Mouse (Mus musculus) adrenal gland, adult 8-10 months (tissue): ENCODE measurements around the gene Arhgap42. TPM values are rescaled to one million over a fixed set of nuclear protein-coding genes. Genes with fewer than 3 reads are reported as not detected.
A peak's percentile ranks its signal among the peaks of the same experiment; 100 is the strongest.

ENCODE experiments used
- DNase-seq: peaks from one replicate; pipeline ENCODE4 v3.0.0; 2022
- total RNA-seq, 4 experiments: library from RNA; stranded (reverse); gene quantifications; 2 replicates each; pipeline ENCODE4 v1.2.4; 2022

Gene Arhgap42
- total RNA-seq, 4 experiments from 2014 or later, result 20.5 to 41.4 (median 27.8) TPM

DNA sequence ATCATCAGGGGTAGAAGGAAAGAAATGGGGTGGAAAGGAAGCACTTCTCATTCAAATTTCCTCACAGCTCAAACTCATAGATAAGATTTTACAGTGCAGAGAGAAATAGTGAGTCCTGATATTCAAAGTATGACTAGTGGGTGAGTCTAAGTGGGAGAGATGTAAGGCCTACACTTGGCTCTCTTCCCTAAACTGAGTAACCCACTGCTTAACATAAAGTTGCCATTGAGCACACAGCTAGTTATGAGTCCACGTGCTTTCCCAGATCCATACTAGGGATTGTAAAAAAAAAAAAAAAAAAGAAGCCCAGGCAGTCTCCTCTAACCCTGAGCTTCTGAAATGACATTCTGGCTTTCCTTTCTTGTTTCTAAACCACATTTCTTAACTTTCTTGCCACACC lies 96.8 kb downstream of the Arhgap42 start:
- DNase-seq, result no peak

DNA sequence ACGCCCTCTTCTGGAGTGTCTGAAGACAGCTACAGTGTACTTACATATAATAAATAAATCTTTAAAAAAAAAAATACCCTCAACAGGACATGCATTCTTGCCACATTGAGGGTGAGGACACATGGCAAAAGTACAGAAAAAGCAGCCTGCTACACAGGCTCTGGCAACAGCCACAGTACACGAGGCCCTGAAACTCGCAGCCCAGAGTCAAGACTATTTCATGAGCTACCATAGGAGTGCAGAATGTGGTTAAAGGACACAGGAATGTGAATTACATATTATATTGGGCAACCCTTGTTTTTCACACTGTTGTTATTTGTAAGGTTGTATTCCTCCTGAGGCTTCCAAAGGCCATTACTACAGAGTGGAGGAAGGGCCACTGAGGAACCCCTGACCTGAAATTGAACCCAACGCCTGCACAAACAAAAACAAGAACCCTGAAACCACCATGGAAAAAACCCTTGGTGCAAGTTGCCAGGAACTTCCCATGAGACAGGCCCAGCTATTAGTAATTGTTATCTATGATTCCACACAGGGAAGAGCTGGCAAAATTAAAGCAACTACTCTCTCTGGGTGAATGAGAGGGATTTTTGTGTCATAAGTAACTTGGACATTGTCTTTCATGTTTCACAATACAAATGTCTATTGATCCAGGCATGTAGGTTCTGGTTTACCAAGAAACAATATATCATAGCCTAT lies 109.8 kb downstream of the Arhgap42 start:
- DNase-seq, result no peak

DNA sequence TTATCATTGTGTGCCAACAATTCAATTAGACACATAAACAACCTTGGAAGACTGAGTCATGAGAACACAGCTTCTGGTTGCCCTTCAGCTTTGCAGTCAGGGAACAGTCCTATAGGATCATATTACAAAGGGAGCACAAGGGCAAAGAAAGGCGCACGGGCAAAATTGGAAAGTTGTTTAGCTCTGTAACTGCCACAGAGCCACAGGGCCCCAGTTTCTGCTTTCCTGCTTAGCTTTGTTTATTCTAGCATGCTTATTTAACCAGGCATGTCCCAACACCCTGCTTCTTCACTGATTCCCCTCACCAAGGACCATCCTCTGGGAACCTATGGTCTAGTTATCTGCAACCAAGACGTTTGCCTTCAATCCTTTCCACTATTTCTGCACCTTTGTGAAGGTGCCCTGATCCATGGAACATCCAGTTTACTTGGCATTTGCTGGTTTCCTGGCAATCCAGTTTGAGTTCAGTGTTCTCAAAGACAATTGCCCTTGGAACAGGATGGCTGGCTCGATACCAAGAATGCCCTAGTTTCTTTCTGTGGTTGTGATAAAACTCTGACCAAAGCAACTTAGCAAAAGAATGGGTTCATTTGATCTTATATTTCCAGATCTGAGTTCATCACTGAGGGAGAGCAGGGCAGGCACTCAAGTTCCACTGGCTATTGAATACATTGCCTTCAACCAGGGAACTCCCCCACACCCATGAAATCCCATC lies 111.7 kb downstream of the Arhgap42 start:
- peak; percentile 58 for DNase-seq

DNA sequence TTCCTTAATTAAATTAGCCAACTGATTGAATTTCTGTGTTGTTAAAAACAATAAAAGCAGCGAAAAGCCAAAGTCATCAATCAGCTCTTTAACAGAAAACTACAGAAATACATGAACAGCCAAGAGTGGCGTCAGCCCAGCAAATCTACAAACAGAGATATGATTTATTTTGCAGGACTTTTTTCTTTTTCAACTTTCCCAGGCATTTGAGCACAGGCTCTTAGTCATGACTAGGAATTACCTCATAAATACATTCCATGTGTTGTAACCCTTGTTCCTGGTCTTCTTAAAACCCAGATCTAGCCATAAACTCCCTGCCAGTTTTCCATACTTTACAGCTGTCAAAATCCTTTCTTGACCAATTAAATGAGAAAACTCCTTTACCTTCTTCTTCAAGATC lies 114.7 kb downstream of the Arhgap42 start:
- DNase-seq, result no peak

DNA sequence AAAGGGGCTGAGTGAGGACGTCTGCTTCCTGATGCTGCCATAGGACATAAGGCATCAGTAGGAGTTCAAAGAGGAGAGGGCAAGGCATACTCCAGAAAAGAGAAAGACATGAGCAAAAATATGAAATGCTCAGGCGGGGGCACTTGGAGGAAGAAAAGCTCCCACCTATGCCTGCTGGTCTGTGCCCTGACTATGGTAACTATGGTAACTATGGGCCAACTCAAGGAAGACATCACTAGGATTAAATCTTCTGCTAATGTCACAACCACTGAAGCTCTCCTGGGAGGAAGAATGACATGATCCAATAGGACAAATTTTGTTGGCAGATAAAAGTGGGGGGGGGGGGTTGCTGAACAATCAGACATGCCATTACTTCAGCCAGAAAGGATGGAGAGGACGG lies 124.6 kb downstream of the Arhgap42 start:
- DNase-seq, result no peak

DNA sequence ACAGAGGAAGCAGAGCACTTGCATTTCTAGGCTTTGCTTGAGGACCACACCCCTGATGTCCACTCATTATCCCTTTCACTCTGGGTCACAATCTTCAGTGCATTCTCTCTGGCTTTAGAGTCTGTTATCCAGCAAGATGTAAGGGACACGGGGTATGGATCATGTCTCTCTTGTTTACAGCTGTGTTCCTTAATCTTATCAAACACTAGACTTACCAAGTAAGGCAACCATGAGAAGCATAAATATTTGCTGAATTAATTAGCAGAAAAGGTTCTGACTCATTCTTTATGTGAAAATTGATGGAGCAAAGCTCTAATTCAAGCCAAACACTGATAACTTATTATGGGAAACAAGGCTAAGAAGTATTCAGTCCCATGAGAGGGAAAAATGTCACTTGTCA lies 125.1 kb downstream of the Arhgap42 start:
- DNase-seq, result no peak

DNA sequence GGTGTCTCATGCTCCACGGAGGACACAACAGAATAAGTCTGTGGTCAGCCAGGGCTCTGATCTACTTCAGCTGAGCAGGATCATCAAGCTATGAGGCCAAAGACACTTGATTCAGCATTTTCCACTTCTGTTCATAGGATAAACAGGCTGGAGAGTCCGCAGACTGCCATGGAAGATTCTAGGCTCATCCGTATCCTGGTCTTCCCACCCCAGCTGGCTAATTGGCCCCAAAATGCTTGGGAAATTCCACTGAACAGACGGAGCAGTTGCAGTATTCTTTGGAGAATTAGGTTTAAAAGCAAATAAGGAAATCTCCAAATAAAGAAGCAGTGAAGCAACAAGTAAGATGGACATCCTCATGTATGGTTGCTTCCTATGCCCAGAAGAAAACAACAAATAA lies 126.0 kb downstream of the Arhgap42 start:
- DNase-seq, result no peak

DNA sequence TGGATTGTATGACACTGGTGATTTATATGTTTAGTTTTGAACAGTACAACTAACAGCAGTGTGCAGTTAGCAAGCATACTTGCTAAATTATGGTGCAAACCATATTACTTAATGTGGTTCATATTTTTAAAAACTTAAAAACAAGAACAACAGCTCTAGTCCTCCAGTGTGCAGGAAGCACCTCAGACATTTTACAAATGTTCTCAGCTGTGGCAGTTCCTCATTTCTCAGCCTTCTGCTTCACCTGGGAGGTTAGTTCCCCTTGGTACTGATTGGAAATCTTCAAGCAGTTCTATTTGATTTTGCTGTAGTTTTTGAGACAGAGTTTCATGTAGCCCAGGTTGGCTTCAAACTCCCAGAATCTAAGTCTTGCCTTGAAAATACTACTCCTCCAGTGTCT lies 131.2 kb downstream of the Arhgap42 start:
- DNase-seq, result no peak

DNA sequence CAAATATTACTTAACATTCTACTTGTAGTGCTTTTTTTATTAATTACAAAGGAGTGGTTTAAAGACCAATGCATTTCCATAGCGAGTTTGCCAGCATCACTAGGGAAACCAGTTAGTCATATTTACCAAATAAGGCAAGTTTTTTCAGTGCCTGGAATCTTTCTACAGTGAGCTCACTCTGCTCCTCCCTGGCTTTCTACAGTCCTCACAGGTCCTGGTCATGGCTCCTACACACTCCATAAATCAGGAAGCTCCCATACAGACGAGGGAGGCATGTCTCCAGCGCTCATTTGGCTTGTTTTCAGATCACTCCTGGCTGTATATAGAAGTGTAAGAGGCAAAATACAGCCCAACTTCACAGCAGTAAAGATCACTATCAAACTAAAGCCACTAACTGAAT lies 134.1 kb downstream of the Arhgap42 start:
- no peak for DNase-seq

DNA sequence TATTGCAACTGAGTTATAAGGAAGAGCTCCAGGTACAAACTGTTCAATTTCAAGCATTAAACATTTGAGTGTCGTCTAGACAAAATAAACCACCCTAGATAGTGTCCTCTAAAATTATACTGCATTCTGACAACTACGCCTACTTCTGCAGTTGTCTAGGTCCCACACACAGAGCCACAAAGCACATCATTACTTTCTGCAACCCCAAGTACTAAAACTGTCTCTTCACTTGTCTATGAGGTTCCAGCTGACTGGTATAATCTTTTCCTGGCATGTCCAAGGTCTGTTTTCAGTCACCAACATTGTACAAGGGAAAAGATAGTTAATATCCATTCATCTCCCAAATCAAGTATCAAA lies 136.8 kb downstream of the Arhgap42 start:
- DNase-seq, result no peak

DNA sequence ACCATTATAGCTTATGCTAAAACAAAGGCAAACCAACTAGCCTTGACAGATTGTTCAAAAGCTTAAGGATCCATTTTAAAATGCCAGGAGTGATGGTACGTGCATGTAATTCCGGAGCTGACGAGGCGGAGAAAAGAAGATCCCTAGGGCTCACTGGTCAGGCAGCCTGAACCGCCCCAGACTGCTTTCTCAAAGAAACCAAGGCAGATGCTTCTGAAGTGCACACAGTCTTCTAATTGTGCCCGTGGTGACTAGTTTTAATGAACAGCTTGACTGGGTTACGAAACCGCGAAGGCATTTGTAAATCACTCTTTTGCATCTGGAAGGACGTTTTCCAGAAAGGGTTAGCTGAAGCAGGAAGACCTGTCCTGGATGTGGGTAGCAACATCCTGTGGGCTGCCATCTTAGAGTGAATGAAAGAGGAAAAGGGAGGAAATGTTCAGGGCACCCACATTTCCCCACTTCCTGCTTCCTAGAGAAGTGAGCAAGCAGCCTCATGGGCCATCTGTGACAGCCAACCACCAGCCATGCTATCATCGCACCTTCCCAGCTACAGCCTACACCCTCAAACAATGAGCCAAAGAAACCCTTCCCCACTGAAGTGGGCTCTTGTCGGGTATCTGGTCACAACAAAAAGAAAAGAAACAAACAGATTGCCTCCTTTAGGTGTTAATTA lies 137.3 kb downstream of the Arhgap42 start:
- DNase-seq, result no peak

DNA sequence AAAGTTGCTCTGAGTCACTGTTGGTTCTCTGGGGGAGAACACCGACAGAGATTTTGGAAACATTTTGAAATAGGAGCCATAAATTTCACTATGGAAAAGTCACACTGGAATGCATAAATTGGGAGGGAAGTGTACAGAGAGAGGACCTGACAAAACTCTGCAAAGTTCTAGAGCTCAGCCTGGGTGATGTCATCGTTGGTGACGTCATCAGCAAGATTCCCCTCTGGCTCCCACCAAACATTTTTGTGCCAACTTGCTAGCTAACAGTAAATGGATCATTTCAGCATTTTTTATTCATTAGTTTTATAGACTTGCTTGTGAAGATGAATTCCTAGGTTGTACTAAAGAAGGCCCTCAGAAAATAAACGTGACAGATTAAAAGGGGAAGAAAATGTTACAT lies 137.8 kb downstream of the Arhgap42 start:
- no peak for DNase-seq

DNA sequence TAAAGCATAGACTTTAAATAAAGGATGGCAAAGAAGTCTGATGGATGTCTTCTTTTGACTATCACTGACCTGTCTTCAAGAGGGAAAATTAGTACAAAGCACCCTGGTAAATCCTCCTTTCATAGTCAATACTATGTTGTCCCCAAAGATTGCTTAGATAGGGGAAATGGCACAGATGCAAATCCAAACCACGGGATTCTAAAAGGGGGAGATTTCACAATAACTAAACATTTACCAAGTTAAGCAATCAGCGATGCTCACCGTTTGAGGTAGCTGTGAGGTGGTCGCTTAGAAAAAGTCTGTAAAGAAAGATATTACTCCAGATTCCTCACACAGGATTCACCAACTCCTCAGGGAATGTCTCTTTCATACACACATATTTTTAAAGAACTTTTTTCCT lies 141.1 kb downstream of the Arhgap42 start:
- DNase-seq, result no peak

DNA sequence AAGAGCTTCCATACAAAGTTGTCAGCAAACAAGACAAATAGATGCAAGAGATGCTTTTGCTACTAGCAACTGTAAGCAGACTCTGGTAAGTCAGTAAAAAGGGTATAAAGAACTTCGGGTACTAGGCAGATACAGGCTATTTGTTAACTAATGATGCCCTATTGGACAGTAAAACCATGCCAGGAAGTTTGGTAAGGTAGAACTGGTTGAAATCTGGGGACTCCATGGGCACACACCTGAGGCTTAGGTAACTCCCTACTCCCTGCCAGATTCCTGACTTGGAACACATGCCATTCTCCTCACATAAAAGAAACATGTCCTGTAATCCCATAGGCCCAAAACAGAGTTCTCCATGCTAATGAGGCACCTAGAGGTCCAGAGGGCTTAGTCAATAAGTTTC lies 142.1 kb downstream of the Arhgap42 start:
- no peak for DNase-seq

DNA sequence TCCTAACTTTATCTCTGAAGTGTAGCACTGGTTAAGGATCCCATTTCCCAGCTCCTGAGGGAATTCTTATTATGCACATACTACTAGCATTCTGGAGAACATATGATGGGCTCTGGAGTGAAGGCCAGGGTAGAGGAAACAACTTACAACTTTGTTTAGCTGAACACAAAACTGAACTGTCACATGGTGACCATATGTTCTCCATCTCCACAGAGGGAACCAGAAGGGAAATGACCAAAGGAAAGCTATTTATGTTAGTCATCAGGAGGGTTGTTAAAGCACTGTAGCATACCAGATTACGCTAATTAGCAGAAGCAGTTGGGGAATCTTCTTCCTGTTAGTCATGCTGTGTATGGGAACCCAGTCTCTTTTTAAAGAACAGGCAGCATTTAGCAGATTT lies 145.8 kb downstream of the Arhgap42 start:
- DNase-seq, result no peak

DNA sequence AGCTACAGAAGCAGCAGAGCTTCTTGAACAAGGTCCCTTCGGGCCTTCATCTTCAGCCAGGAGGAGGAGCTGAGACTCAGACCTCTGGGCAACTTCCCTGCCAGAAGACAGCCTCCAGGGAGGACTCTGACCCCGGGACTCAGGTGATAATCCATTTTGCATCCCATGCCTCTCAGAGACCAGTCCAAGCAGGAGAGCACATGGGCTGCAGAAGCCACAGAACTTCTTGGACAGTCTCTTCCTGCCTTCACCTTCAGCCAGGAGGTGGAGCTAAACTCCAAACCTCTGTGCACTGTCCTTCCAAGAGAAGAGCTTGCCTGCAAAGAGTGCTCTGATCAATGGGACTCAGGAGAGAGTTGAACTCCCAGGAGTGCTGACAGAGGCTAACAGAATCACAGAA lies 155.5 kb downstream of the Arhgap42 start:
- peak; percentile 21 for DNase-seq

DNA sequence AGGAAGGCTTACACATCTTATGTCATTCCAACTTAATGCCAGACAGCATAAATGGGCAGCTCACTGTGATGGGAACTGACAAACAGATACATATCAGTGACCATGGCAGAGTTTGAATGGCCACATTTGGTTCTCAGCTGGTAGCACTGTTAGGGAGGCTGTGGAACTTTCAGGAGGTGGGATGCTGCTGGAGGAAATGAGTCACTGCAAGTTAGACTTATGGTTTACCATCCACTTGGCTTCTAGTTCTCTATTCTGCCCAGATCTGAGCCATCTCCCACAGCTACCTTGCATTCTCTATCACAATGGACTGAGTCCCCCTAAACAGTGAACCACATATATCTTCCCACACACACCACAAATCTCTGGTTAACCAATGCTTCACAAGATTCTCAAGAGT lies 186.0 kb downstream of the Arhgap42 start:
- no peak for DNase-seq

DNA sequence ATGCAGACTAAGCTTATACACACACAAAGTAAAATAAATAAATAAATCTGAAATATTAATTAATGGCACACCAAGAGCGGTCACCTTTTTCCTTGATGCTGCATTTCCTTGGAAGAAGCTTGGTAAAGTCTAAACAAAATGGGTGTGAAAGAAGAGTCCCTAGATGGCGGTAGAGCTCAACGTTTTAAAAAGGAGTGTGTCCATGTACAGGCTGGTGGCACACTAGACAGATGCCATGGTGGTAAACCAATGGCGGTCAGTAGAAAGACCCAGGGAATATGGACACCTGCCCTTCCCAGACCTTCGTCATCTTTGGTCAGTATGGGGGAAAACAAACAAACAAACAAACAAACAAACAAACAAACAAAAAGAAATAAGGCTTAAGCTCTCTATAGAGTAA lies 187.7 kb downstream of the Arhgap42 start:
- DNase-seq, result peak; percentile 13

DNA sequence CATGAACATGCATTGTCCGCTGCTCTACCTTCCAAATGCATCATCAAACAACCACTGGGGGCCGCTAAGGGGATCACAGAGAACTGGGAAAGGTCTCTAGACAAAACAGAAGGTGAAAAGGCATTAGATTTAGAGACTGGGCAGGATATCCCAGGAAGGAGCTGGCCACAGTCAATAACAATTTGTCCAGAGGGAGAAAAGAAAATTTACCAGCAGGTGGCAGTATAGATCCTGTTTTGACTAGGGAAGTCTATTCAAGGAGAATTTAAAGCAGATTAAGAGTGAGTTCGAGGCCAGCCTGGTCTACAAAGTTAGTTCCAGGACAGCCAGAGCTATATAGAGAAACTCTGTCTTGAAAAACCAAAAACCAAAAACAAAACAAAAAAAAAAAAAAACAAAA lies 189.7 kb downstream of the Arhgap42 start:
- no peak for DNase-seq

DNA sequence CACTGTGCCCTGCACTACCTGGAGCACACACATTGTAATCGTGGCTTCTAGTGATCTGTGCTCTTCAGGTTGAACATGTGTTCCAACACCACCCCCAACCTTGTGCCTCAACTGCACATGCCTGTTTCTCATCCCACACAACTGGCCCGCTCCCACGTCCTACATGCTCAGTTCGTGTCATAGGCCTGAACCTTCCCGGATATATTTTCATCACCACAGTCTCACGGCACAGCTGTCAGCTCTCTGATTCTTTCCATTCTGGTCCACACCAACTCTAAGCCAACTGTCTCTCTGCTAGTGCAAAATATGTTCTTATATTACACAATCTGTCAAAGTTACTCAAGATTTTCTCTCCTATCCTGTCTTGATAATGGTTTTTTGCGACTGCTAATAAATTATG lies 197.9 kb downstream of the Arhgap42 start:
- no peak for DNase-seq

DNA sequence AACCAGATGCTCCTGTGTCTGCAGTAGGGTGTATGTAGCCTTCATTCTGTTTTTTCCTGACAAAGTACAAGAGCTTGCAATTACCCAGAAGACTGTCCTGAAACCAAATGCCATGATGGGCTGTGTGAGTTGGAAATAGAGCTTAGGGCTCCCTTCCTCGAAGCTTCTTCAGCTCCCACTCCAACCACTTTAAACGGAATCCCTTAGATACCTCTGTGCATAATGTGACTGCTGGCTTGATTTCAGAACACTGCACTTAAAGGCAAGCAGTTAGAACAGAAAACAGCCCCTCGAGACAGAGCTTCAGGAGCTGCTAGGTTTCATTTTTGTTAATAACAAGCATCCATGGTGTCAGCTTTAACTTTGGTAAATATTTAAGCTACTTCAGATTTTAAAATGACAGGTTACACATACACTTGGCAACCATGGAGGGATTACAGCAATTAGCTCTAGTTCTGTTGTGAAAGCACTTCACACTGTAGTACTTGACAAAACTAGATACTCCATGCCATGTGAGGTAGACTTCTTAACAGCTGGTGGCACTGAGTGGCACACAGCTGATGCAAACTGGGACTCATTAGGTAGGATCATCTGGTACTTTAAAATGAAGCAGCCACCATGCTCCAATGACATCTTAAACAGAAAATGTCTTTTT lies 201.8 kb downstream of the Arhgap42 start:
- DNase-seq, result no peak

DNA sequence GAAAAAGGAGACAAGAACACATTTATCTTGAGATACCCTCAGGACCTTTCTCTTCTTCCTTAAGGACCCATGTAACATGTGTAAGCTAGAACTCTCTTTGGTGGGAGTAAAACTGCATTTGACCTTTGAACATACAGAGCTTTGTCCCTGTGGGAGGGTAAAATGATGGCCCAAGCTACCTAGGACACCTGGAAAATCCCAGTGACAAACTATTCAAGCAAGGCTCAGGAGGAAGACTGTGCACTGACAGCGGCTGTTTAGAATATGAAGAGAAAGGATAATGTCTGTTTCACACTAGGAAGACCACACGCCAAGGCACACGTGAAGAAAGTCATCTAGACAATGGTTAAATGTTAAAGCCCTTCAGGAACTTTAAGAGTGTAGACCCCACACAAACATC lies 211.0 kb downstream of the Arhgap42 start:
- no peak for DNase-seq

DNA sequence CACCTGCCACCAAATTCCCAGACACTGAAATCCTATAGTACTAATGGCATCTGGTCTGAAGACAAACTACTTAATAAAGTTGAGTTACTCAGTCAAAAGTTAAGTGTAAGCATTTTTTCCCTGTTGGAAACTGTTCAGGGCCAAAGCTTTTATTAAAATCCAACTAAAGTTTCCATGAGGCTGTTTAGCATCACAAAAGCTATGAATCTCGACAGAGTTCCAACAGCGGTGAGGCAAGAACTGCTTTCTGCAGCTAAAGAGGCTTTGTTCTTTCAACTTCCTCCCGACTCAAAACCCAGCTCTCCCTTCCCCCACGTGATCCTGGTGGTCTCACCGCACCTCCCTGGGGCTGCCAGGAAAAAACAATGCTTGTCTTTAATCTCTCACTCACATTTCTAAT lies 211.5 kb downstream of the Arhgap42 start:
- DNase-seq, result no peak

DNA sequence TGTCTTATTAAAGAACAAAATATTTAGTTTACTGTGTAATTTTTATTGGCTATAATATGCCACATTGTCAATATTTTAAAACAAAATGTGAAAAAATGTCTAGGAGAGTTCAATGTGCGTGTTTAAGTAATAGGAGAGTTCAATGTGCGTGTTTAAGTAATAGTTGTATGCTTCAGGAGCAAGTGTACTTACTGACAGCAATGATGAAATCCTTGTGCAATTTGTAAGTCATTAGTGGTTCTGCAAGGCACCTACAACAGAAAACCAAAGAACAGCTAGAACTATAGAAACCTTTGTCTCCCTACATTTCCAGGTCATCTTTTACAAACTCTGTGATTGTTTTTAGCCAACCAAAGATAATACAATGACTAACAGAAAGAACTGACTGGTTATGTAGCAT lies 223.8 kb downstream of the Arhgap42 start:
- DNase-seq, result no peak
